Mouse (Mus musculus): ENCODE results near the gene Cntn1.

Cntn1 gene

DNA sequence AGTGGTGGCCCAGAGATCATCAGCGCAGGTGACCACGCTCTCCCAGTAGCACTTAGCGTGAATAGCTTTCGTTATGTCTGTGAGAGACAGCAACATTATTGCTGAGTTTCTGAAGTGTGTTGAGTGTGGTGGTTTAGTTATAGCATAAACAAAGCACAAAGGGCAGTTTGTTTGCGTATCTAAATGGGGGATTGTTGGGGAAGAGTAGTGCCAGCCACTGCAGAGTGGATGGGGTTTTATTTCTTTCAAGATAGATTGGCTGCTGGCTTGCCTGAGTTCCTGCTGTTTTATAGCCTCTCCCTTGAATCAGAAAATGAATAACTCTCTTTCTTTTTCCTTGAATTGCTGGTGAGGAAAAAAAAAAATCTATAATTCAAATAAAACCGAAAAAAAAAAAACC lies 86.1 kb downstream of the Cntn1 start:
- DNase-seq (ENCODE audit: low read depth): no peak

DNA sequence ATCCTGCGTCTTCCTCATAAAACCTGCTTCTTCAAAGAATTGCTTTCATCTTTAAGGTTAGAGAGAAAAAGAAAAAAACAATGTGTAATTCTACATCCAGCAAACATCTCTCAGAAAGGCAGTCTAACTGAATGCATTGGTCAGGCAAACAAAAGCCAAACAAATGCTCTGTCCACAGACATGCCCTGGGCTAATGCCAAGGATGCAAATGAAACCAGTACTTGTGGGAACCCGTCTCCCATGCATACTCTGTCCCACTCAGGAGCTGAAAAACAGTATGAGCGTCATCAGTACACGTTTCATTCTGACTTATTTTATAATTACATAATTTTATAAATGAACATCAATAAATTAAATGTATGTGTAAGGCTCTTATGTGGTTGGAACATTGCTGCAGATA lies 91.0 kb downstream of the Cntn1 start:
- DNase-seq (ENCODE audit: low read depth): no peak

DNA sequence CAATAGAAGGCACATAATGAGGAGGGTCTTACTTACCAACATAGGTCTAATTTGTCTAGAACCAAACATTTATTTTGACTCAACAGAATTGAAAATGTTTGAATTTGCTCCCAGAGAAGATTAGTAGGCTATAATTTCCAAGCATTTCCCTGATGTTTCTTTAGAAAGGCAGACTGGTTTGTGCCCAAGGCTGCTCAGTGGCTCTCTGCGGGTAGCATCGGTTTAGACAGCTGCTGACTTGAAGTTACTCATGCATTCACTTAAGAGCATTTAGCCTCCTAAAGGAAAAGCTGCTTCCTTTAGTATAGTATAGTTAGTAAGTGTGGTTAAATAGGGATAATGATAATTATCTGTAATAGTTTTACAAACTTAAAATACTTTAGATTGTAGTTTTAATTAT lies 104.0 kb downstream of the Cntn1 start:
- no peak for DNase-seq (ENCODE audit: low read depth)

- no peak for DNase-seq (ENCODE audit: low read depth)
These were observed 109.8 kb downstream of the Cntn1 start for GRCm38 (mm10) chr15:92160855-92161162.

DNA sequence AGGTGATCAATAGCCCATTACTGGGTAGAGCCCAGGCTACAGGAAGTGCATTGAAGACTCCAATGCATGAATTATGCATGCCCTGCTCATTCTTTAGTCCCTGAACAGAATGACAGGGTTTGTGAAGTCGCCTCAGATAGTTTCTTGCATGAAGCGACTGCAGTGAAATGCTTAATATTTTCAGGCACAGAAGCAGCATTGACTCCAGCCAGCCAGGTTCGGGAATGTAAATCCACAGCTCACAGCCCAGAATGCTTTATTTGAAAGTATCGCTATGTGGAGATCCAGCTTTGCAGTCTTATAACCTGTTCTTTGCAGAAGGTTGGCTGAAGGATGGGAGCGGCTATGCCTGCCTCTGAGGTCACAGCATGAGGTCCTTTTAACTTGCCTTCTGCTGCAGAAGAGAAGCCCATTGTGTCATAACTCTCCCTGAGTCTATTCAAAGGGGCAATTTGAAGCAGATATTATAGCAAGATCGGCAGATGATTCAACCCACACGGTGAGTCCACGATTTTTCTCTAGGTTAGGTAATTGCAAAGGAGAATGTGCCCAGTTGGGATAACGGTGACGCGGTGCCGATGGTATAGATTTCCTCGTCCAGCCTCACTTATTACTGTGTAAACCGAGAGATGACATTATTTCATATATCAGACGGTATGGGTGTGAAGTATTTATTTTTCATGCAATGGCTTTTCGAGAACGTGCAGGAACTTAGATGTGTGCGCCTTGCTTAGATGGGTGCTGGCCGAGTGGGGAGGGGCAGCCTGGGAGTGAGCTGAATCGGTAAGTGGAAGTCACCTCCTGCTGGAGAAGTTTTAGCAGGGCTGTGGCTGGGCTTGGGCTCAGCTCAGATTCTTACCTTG lies 110.4 kb downstream of the Cntn1 start:
- no peak for DNase-seq (ENCODE audit: low read depth)

GRCm38 (mm10) chr15:92162835-92163234 lies 111.9 kb downstream of the Cntn1 start:
- DNase-seq (ENCODE audit: low read depth): no peak

DNA sequence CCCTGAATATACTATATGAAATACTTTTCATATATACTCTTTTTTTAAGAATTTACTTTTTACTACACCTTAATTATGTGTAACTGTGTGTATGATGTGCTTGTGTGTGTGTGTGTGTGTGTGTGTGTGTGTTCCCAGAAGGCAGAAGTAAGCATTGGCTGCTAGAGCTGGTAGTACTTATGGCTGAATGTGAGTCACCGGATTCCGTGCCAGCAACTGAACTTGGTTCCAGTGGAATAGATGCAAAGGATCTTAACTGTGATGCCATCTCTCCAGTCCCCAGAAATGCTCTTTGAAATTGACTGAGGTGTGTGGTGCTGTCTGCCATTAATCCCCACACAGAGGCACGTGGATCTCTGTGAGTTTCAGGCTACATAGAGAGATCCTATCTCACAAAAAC lies 113.2 kb downstream of the Cntn1 start:
- no peak for DNase-seq (ENCODE audit: low read depth)

GRCm38 (mm10) chr15:92166266-92166665 lies 115.3 kb downstream of the Cntn1 start:
- DNase-seq (ENCODE audit: low read depth): no peak

- DNase-seq (ENCODE audit: low read depth): no peak
These were observed 124.8 kb downstream of the Cntn1 start for GRCm38 (mm10) chr15:92175739-92176138.

DNA sequence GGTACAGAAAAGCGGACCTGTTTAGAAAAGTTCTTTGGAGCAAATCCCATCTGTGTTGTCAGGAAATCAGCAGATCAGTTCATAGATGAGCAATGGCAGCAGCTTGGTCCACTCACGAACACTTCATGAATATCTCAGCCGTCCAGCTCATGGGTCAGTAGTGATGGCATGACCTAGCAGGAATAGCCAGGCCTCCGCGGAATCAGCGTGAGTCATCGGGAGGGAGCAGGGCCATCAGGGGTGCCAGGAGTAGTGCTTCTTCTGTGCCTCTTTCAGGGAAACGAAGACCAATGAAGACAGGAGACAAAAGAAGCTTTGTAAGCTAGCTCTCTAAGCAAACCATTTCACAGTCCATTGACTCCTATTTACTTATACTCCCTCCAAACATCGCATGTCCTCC lies 126.4 kb downstream of the Cntn1 start:
- no peak for DNase-seq (ENCODE audit: low read depth)

DNA sequence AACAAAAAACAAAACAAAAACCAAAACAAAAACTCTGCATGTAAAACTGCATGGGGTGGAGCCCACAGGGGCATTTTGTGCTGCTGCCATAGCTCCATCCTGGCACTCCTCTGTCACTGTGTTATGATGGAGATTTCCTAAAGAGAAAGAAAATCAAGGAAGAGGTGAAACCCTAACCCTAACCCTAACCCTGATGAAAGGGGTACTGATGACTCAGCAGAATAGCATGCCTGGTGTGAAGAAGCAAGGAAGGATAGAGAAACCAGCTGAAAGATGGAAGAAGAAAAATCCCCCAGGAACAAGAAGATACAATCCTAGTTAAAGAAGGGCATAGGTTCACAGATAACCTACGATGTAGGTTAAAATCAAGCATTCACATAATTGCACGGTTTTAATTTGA lies 134.5 kb downstream of the Cntn1 start:
- DNase-seq (ENCODE audit: low read depth): no peak

GRCm38 (mm10) chr15:92190000-92190399 lies 139.0 kb downstream of the Cntn1 start:
- no peak for DNase-seq (ENCODE audit: low read depth)

DNA sequence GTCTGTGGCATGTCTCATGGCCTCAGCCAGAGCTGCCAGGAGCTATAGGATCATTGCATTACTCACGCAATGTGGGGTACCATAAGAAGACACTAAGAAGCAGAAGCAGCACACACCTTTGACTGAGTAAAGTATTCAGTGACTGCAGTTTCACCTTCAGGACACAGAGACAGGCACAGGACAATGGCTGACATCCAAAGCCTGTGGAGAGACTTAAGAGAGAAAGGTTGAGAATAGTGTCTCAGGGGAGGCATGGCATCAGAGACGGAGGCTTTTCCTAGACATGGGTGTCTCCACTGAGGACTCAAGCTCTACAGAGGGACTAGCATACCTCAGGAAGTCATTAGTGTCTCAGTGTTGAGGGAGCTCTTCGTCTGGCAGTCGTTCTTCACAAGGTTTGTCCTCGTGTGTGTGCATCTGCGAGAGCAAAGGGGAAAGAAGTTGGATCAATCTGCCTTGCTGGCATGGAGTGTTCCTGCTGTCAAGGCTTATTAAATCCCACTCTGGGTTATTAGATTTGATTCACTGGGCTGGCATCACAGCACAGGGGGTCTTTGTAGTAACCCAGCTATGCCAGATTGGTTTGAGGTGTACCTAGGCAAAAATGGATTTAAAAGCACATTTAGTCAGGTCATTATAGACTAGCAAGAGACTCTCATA lies 149.5 kb downstream of the Cntn1 start:
- DNase-seq (ENCODE audit: low read depth): no peak

- DNase-seq (ENCODE audit: low read depth): no peak
These were observed 155.7 kb downstream of the Cntn1 start for GRCm38 (mm10) chr15:92206695-92207094.

DNA sequence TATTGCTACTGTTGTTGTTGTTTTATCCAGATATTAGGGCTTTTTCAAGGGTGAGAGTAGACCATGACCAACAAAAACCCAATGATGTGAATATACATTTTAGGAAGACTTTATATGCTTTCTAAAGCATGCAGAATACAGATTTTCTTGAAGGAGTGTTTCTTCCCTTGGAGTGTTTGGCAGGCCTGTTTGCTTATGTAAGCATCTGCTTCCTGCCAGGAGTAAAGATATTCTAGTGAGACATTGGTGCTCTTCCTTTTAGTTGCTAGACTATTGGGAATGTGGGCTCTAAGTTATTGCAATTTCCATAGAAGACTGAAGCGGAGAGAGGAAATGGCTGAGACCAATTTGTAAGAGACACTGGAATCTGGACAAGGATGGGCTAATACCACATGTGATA lies 158.8 kb downstream of the Cntn1 start:
- no peak for DNase-seq (ENCODE audit: low read depth)

- no peak for DNase-seq (ENCODE audit: low read depth)
These were observed 159.7 kb downstream of the Cntn1 start for GRCm38 (mm10) chr15:92210486-92211235.

DNA sequence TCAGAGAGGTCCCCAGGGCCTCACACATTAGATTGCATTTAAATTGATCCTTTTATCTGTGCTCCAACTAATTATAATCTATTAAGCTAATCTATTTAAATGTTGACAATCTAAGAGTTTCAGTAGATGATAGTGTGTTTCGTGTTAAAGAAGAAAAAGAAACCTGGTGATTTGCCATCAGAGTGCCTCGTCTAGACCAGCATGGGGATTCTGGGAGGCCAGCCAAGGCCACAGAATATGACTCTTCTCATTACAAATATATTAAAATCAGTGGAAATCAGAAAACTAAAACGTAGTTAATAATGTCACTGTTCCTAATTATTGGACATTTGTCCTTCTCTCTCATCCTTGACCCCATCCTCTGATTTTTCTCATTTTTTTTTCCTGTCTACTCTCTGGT lies 164.9 kb downstream of the Cntn1 start:
- DNase-seq (ENCODE audit: low read depth): no peak

- no peak for DNase-seq (ENCODE audit: low read depth)
These were observed 170.5 kb downstream of the Cntn1 start for GRCm38 (mm10) chr15:92221446-92221845.

- DNase-seq (ENCODE audit: low read depth): peak; percentile 21
These were observed 180.4 kb downstream of the Cntn1 start for GRCm38 (mm10) chr15:92231386-92231785.

GRCm38 (mm10) chr15:92235836-92236235 lies 184.9 kb downstream of the Cntn1 start:
- no peak for DNase-seq (ENCODE audit: low read depth)

- DNase-seq (ENCODE audit: low read depth): peak; percentile 54
These were observed 214.2 kb downstream of the Cntn1 start for GRCm38 (mm10) chr15:92264980-92265707.

DNA sequence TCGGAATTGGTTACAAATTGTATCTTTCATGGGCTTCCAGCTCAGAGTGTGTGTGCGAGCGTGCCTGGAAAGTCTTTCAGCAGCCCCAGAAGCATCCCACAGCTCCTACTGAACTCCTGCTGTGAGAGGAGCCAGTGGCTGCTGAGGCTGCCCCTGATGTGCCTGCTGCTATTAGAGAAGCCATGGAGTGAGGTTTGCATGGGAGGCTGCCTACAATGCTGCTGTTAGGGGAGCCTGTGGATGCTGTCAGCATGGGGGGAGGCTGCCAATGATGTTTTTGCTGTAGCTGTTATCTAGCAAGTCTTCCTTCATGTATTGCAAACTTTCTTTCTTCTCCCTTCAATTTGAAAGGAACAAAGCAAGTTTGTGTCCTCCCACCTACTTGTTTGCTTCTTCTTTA lies 217.4 kb downstream of the Cntn1 start:
- DNase-seq (ENCODE audit: low read depth): no peak
